In the genomic region with DNA sequence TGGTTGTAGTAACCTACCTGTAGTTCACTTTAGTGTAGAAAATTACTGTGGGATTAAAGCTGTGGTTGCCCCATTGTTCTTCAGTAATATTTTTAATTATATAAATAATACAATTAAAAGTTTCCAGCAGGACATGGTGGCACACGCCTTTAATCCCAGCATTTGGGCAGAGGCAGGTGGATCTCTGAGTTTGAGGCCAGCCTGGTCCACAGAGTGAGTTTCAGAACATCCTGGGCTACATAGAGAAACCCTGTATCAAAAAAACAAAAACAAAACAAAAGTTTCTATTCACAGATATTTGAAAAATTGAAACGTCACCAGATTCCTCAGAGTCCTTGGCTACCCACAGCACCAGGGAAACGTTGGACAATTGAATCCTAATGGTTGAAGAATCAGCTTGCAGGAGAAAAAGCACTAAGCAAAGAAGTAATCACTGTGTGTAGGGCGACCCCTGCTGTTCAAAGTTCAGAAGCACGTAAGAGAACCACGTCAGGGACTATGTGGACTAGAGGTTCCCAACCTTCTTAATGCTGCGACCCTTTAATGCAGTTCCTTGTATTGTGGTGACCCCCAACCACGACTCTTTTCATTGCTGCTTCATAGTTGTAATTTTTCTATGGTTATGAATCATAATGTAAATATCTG, we compare ENCODE assay signal across 9 mouse cellular contexts.
A peak's percentile ranks its signal among the peaks of the same experiment; 100 is the strongest.
DNase-seq lines count a peak whose midpoint lies in the region; ATAC-seq lines count a peak whose summit lies in the region.
"Had no signal": no experiment of that assay in that cellular context is flagged by ENCODE, and none has a peak within 500 bp of the region (broad histone marks: within the 10 kb centered on the region; RNA-seq: fewer than 3 reads in every experiment).

No protein-coding gene starts in this region.

- no peak overlapping the region for H3K27ac ChIP-seq in intestine, embryonic 14.5 days (ENCODE audit: low read depth)

- no peaks in the 10 kb centered on the region for H3K4me1 ChIP-seq in intestine, embryonic 14.5 days (replicated peaks; ENCODE audit: control insufficient read depth, insufficient read depth, low read length)

- H3K27me3 ChIP-seq in intestine, embryonic 14.5 days (replicated peaks; ENCODE audit: control insufficient read depth, insufficient read depth, low read length): peaks cover 10% of the 10 kb centered on the region

- ATAC-seq in activated CD4-positive, CD25-positive, alpha-beta regulatory T cell, adult 4 months: peak; percentile 66
- peak; percentile 70 for ATAC-seq in intestine, embryonic 14.5 days (replicated peaks; ENCODE audit: low FRiP score, low TSS enrichment, low read depth)
- peak; percentile 91 for ATAC-seq in megakaryocyte-erythroid progenitor cell, adult 5-6 weeks (replicated peaks; ENCODE audit: low FRiP score, low TSS enrichment, poor library complexity, severe bottlenecking)

- no peak overlapping the region for H3K9ac ChIP-seq in intestine, embryonic 14.5 days (ENCODE audit: low read length)

- no peaks in the 10 kb centered on the region for H3K9me3 ChIP-seq in intestine, embryonic 14.5 days (ENCODE audit: control insufficient read depth, low read length)

- no peak overlapping the region for H3K4me2 ChIP-seq in intestine, embryonic 14.5 days (ENCODE audit: low read length)

- H3K36me3 ChIP-seq in intestine, embryonic 14.5 days (ENCODE audit: control insufficient read depth, insufficient read depth, low read length): no peaks in the 10 kb centered on the region

- peak; percentile 61 to 69 for DNase-seq in cerebellum, postnatal 4 days (ENCODE audit: low spot score in 2 of 2)
- peak; percentile 72 for DNase-seq in gastrocnemius, postnatal 10 days
- peak; percentile 87 for DNase-seq in intestine, embryonic 14.5 days (ENCODE audit: low spot score)
- peak; percentile 39 to 57 for DNase-seq in left cerebral cortex, adult 8-10 months (ENCODE audit: low spot score in 2 of 2)
- peak; percentile 83 for DNase-seq in right cerebral cortex, postnatal 14 days
- DNase-seq in urinary bladder, postnatal 25 days (ENCODE audit: low spot score): peak; percentile 73

- WGBS in intestine, embryonic 14.5 days: 15% methylated on average over 8 of the region's 8 CpGs

- H3K4me3 ChIP-seq in intestine, embryonic 14.5 days (ENCODE audit: low read depth, low read length): no peak overlapping the region
- H3K4me3 ChIP-seq: myocyte had no signal
